Mouse (Mus musculus): ENCODE data around the gene Spef1.

GRCm38 (mm10) chr2:131159491-131159910, 27.6 kb downstream of the Spef1 start:
- no peak for TF ChIP-seq CTCF (IDR thresholded peaks at IDR 0.05; ENCODE audit: extremely low read depth, insufficient read depth, insufficient read length, insufficient replicate concordance)
- no peak for TF ChIP-seq POLR2A (IDR thresholded peaks at IDR 0.05; ENCODE audit: low read depth, low read length)

Measured in spleen, adult 2 months (tissue).